Mouse (Mus musculus): ENCODE data around the gene Rab42. TPM values are rescaled to one million over a fixed set of nuclear protein-coding genes. Genes with fewer than 3 reads are reported as not detected.

Rab42 gene
- polyA plus RNA-seq, 1 experiment from 2014 or later, result 2.0 TPM

GRCm38 (mm10) chr4:132341451-132341850 lies 38.3 kb upstream of the Rab42 start:
- H3K4me3 ChIP-seq, result no peak overlapping the region
- no peaks in the 10 kb centered on the region for H3K9me3 ChIP-seq
- H3K4me1 ChIP-seq, result peaks cover 15% of the 10 kb centered on the region
- H3K9ac ChIP-seq, result no peak overlapping the region
- WGBS, result 88% methylated on average over 3 of the region's 3 CpGs
- no peak overlapping the region for H3K4me2 ChIP-seq
- H3K27me3 ChIP-seq (replicated peaks), result no peaks in the 10 kb centered on the region
- H3K36me3 ChIP-seq (replicated peaks), result peaks cover 11% of the 10 kb centered on the region; the same call in 1 of the 2 replicates
- H3K27ac ChIP-seq, result no peak overlapping the region
- no peak for ATAC-seq (replicated peaks)

GRCm38 (mm10) chr4:132338943-132339342 lies 35.8 kb upstream of the Rab42 start:
- Histone ChIP-seq H3K4me1 (peaks cover 4% of the 10 kb centered on the region), H3K4me3 (no peak overlapping the region), H3K36me3 (replicated peaks) (peaks cover 20% of the 10 kb centered on the region; the same call in 1 of the 2 replicates), H3K27me3 (replicated peaks) (no peaks in the 10 kb centered on the region), H3K27ac (no peak overlapping the region), H3K4me2 (no peak overlapping the region), H3K9ac (no peak overlapping the region), H3K9me3 (no peaks in the 10 kb centered on the region)
- ATAC-seq (replicated peaks), result no peak
- WGBS, result 93% methylated on average over 13 of the region's 13 CpGs

- H3K4me1 ChIP-seq, result peaks cover 16% of the 10 kb centered on the region
- no peak overlapping the region for H3K27ac ChIP-seq
- H3K9me3 ChIP-seq, result no peaks in the 10 kb centered on the region
- ATAC-seq (replicated peaks), result no peak
- H3K9ac ChIP-seq, result no peak overlapping the region
- 92% methylated on average over 6 of the region's 6 CpGs for WGBS
- H3K4me3 ChIP-seq, result no peak overlapping the region
- H3K36me3 ChIP-seq (replicated peaks), result peaks cover 19% of the 10 kb centered on the region; the same call in 1 of the 2 replicates
- H3K4me2 ChIP-seq, result no peak overlapping the region
- H3K27me3 ChIP-seq (replicated peaks), result no peaks in the 10 kb centered on the region
Observed at GRCm38 (mm10) chr4:132332880-132333279, 29.7 kb upstream of the Rab42 start.

- 74% methylated on average over 3 of the region's 3 CpGs for WGBS
- Histone ChIP-seq H3K9me3 (no peaks in the 10 kb centered on the region), H3K9ac (no peak overlapping the region), H3K27me3 (replicated peaks) (no peaks in the 10 kb centered on the region), H3K4me2 (no peak overlapping the region), H3K36me3 (replicated peaks) (peaks cover 14% of the 10 kb centered on the region; the same call in 1 of the 2 replicates), H3K4me3 (no peak overlapping the region), H3K27ac (no peak overlapping the region), H3K4me1 (peaks cover 16% of the 10 kb centered on the region)
- no peak for ATAC-seq (replicated peaks)
Observed at GRCm38 (mm10) chr4:132331960-132332359, 28.8 kb upstream of the Rab42 start.

- H3K27ac ChIP-seq, result peak overlapping the region; percentile 78
- peak overlapping the region; percentile 77 for H3K9ac ChIP-seq
- no peak for ATAC-seq (replicated peaks)
- H3K9me3 ChIP-seq, result no peaks in the 10 kb centered on the region
- WGBS, result 6% methylated on average over 10 of the region's 10 CpGs
- peak overlapping the region; percentile 67 for H3K4me3 ChIP-seq
- peak overlapping the region; percentile 64 for H3K4me2 ChIP-seq
- peaks cover 18% of the 10 kb centered on the region for H3K36me3 ChIP-seq (replicated peaks)
- peaks cover 16% of the 10 kb centered on the region for H3K4me1 ChIP-seq
- no peaks in the 10 kb centered on the region for H3K27me3 ChIP-seq (replicated peaks)
Observed at GRCm38 (mm10) chr4:132329835-132330354, 26.7 kb upstream of the Rab42 start.

GRCm38 (mm10) chr4:132329115-132329834 lies 26.1 kb upstream of the Rab42 start, which contains the start of gene Trnau1ap:
Gene Trnau1ap (minus strand): TSS chr4:132329538.
- Histone ChIP-seq H3K4me3 (peak within 1 kb of the TSS; percentile 67), H3K9ac (peak within 1 kb of the TSS; percentile 77), H3K9me3 (no peaks in the 10 kb centered on the region), H3K4me2 (peak within 1 kb of the TSS; percentile 64), H3K27ac (peak within 1 kb of the TSS; percentile 78), H3K36me3 (replicated peaks) (peaks cover 18% of the 10 kb centered on the region), H3K4me1 (peaks cover 16% of the 10 kb centered on the region), H3K27me3 (replicated peaks) (no peaks in the 10 kb centered on the region)
- WGBS, result under 1% methylated on average over 52 of the region's 52 CpGs
- ATAC-seq (replicated peaks), result peak; percentile 94

- H3K27me3 ChIP-seq (replicated peaks), result no peaks in the 10 kb centered on the region
- H3K9ac ChIP-seq, result peak overlapping the region; percentile 77
- ATAC-seq (replicated peaks), result 0 out of 2 replicates have a peak, but pooled peaks have one; percentile 33
- WGBS, result 41% methylated on average over 14 of the region's 14 CpGs
- peak overlapping the region; percentile 78; the same call in 1 of the 2 replicates for H3K27ac ChIP-seq
- no peaks in the 10 kb centered on the region for H3K9me3 ChIP-seq
- H3K4me2 ChIP-seq, result peak overlapping the region; percentile 64
- peaks cover 16% of the 10 kb centered on the region for H3K4me1 ChIP-seq
- peaks cover 19% of the 10 kb centered on the region for H3K36me3 ChIP-seq (replicated peaks)
- H3K4me3 ChIP-seq, result peak overlapping the region; percentile 67
Observed at GRCm38 (mm10) chr4:132328391-132328982, 25.3 kb upstream of the Rab42 start.

GRCm38 (mm10) chr4:132326481-132326880 lies 23.3 kb upstream of the Rab42 start:
- Histone ChIP-seq H3K4me2 (no peak overlapping the region), H3K27ac (no peak overlapping the region), H3K27me3 (replicated peaks) (no peaks in the 10 kb centered on the region), H3K9ac (no peak overlapping the region), H3K36me3 (replicated peaks) (peaks cover 17% of the 10 kb centered on the region), H3K9me3 (no peaks in the 10 kb centered on the region), H3K4me1 (peaks cover 16% of the 10 kb centered on the region), H3K4me3 (no peak overlapping the region)
- no peak for ATAC-seq (replicated peaks)
- WGBS, result 90% methylated on average over 5 of the region's 5 CpGs

- Histone ChIP-seq H3K9me3 (no peaks in the 10 kb centered on the region), H3K36me3 (replicated peaks) (peaks cover 40% of the 10 kb centered on the region), H3K4me2 (no peak overlapping the region), H3K9ac (no peak overlapping the region), H3K27me3 (replicated peaks) (no peaks in the 10 kb centered on the region), H3K27ac (no peak overlapping the region), H3K4me1 (peaks cover under 1% of the 10 kb centered on the region), H3K4me3 (no peak overlapping the region)
- no peak for ATAC-seq (replicated peaks)
- 89% methylated on average over 8 of the region's 8 CpGs for WGBS
Observed at GRCm38 (mm10) chr4:132315711-132316110, 12.5 kb upstream of the Rab42 start.

- Histone ChIP-seq H3K4me3 (no peak overlapping the region), H3K9me3 (no peaks in the 10 kb centered on the region)
- 91% methylated on average over 5 of the region's 5 CpGs for WGBS
Observed at GRCm38 (mm10) chr4:132312627-132313026, 9.4 kb upstream of the Rab42 start.

GRCm38 (mm10) chr4:132311801-132312200 lies 8.6 kb upstream of the Rab42 start:
- Histone ChIP-seq H3K36me3 (replicated peaks) (peaks cover 28% of the 10 kb centered on the region), H3K4me3 (no peak overlapping the region), H3K27ac (no peak overlapping the region), H3K9ac (no peak overlapping the region), H3K9me3 (no peaks in the 10 kb centered on the region), H3K4me2 (no peak overlapping the region), H3K4me1 (peaks cover 12% of the 10 kb centered on the region), H3K27me3 (replicated peaks) (no peaks in the 10 kb centered on the region)
- WGBS, result 57% methylated on average over 3 of the region's 3 CpGs
- no peak for ATAC-seq (replicated peaks)

More at GRCm38 (mm10) chr4:132312627-132313026, 9.4 kb upstream of the Rab42 start:
- H3K27me3 ChIP-seq (replicated peaks), result no peaks in the 10 kb centered on the region
- ATAC-seq (replicated peaks), result no peak
- no peak overlapping the region for H3K27ac ChIP-seq
- no peak overlapping the region for H3K9ac ChIP-seq
- peaks cover 32% of the 10 kb centered on the region for H3K36me3 ChIP-seq (replicated peaks)
- peaks cover 12% of the 10 kb centered on the region for H3K4me1 ChIP-seq
- no peak overlapping the region for H3K4me2 ChIP-seq

- no peak overlapping the region for H3K9ac ChIP-seq
- 45% methylated on average over 1 of the region's 1 CpGs for WGBS
- peaks cover 12% of the 10 kb centered on the region for H3K4me1 ChIP-seq
- H3K27ac ChIP-seq, result no peak overlapping the region
- H3K27me3 ChIP-seq (replicated peaks), result no peaks in the 10 kb centered on the region
- no peaks in the 10 kb centered on the region for H3K9me3 ChIP-seq
- peaks cover 26% of the 10 kb centered on the region for H3K36me3 ChIP-seq (replicated peaks)
- no peak overlapping the region for H3K4me2 ChIP-seq
- ATAC-seq (replicated peaks), result no peak
- no peak overlapping the region for H3K4me3 ChIP-seq
Observed at GRCm38 (mm10) chr4:132311209-132311608, 8.0 kb upstream of the Rab42 start.
